Mouse (Mus musculus) layer of hippocampus, postnatal 36 days (tissue): ENCODE data around the gene Ajap1. TPM values are rescaled to one million over a fixed set of nuclear protein-coding genes. Genes with fewer than 3 reads are reported as not detected.

Experiments
- DNase-seq, 2 experiments: peaks; one replicate each; pipeline ENCODE4 v3.0.0; 2022
- total RNA-seq, 2 experiments: library from RNA; stranded (reverse); gene quantifications; 2 replicates each; pipeline ENCODE4 v1.2.3; 2021

Gene Ajap1
- total RNA-seq, 2 experiments from 2014 or later, result 43.9 to 52.3 TPM

GRCm38 (mm10) chr4:153356236-153356635, 126.4 kb downstream of the Ajap1 start:
- DNase-seq, result no peak

- DNase-seq, result no peak
Measured at GRCm38 (mm10) chr4:153344999-153345398, 137.6 kb downstream of the Ajap1 start.

GRCm38 (mm10) chr4:153340887-153341286, 141.7 kb downstream of the Ajap1 start:
- no peak for DNase-seq

- peak in 1 of 2 experiments; percentile 23 for DNase-seq
Measured at GRCm38 (mm10) chr4:153335301-153335799, 147.3 kb downstream of the Ajap1 start.

GRCm38 (mm10) chr4:153327809-153328208, 154.8 kb downstream of the Ajap1 start:
- DNase-seq, result no peak
